Mouse (Mus musculus) urinary bladder, postnatal 36 days (tissue): ENCODE results near the gene Srpk1.

Source experiments
- DNase-seq, 2 experiments: peaks; one replicate each; pipeline ENCODE4 v3.0.0; 2022; ENCODE audit warnings: low spot score in 2 of 2, mixed read lengths in 1 of 2

Gene Srpk1

GRCm38 (mm10) chr17:28615332-28615731 lies 7.2 kb downstream of the Srpk1 start:
- DNase-seq: no peak

GRCm38 (mm10) chr17:28613096-28613495 lies 9.4 kb downstream of the Srpk1 start:
- no peak for DNase-seq

- no peak for DNase-seq
These were observed 9.9 kb downstream of the Srpk1 start for GRCm38 (mm10) chr17:28612603-28613002.

GRCm38 (mm10) chr17:28609543-28609942 lies 13.0 kb downstream of the Srpk1 start:
- DNase-seq: no peak

GRCm38 (mm10) chr17:28601557-28602250 lies 20.8 kb downstream of the Srpk1 start:
- no peak for DNase-seq

DNA sequence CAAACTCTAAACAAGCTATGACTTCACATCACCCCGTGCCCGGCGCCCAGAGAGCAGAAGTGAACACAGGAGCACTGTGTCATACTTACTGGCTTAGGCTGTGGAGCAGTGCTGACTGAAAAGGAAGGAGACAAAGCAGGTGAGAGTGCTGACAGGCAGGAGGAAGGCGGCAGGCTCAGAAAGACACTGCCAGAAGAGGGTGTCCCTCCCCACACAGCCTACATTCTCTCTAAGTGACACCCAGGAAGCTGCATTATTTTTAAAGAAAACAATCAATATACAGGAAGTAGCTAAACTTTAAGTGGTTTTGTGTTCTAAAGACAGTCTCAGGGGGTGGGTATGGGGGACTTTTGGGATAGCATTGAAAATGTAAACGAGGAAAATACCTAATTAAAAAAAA lies 21.7 kb downstream of the Srpk1 start:
- DNase-seq: no peak

DNA sequence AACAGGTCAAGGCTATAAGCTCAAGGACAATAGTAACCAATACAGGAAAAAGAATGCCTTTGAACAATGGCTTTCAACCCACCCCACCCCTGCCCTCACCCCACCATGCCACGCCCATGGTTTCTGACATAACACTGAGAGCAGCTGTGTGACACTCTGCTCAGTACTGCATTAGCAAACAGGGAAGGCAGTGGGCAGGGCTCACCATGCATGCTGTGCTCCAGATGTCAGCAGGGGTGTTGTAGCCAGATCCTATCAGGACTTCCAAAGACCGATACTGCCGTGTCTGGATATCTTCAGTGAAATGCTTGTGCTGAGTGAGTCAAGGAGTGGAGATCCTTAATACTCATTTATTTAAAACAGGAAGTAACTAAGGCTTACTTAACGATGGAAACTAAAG lies 28.5 kb downstream of the Srpk1 start:
- no peak for DNase-seq

- peak; percentile 43 to 56 for DNase-seq
These were observed 29.5 kb downstream of the Srpk1 start for GRCm38 (mm10) chr17:28592998-28593397.

GRCm38 (mm10) chr17:28591476-28591875 lies 31.0 kb downstream of the Srpk1 start:
- DNase-seq: no peak

GRCm38 (mm10) chr17:28590596-28590995 lies 31.9 kb downstream of the Srpk1 start:
- no peak for DNase-seq

DNA sequence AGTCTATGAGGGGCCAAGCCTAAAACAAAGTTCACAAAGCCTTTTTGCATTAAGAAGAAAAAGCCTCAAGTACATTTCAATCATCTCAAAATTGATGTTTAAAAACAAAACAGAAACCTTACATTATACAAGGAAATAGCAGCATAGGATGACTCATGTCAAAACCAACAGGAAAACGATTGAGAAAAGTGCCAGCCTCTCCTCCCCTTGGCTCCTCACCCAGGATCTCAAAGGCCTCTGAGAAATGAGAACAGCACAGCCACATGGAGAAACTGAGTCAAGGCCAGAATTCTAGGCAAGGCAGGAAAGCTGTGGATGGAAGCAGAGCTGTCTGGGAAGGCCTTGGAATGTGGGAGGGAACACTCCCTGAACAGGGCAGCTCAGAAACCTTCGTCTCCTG lies 33.9 kb downstream of the Srpk1 start:
- DNase-seq: no peak

GRCm38 (mm10) chr17:28586509-28586908 lies 36.0 kb downstream of the Srpk1 start:
- no peak for DNase-seq

DNA sequence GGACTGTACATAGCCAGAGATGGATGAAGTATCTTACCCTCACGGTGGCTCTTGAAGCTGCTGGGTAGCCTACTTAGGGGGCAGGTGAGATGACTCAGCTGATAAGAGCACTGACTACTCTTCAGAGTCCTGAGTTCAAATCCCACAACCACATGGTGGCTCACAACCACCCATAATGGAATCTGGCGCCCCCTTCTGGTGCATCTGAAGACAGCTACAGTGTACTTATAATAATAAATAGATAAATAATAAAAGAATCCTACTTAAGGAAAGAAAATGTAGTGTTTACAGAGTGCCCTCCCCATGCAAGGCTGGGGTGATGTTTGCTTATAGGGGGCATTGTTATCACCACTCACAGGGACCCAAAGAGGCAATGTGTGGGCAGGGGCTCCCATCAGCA lies 41.5 kb downstream of the Srpk1 start:
- no peak for DNase-seq

GRCm38 (mm10) chr17:28580396-28580795 lies 42.1 kb downstream of the Srpk1 start:
- DNase-seq: peak; percentile 44 to 49

- DNase-seq: no peak
These were observed 47.0 kb downstream of the Srpk1 start, which contains the start of gene Lhfpl5 for GRCm38 (mm10) chr17:28575244-28576125. Lhfpl5 (plus strand) TSS chr17:28575641.

DNA sequence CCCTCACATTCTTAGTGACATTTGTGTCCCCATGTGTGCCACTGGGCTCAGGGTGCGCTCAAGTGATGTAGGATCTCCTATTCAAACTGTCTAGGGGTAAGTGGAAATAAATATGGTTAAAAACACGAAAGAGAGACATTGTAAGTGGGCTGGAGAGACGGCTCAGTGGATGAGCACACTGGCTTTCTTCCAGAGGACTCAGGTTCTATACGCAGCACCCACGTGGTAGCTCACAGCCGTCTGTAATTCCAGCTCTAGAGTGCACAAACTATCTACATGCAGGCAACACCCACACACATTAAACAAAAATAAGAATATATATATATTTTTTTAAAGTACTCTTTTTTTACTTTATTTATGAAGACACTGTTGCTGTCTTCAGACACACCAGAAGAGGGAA lies 49.6 kb downstream of the Srpk1 start:
- DNase-seq: no peak

DNA sequence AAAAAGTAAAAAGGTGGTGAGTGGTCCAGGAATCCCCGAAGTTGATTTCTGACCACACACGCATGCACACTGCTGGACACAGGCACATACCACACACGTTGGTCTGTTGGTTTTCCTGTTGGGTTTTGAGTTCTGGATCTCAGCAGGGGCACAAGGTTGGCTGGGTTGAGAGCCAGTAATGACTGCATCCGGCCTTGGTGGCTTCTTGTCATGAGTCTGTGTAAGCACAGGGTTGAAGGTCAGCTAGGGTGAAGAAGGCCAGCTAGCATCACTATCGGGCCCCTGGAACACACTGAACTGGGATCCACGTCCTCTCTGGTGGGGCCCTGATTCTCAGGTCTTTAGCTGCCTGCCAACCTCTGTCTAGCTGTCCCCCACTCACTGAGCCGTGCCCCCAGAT lies 50.0 kb downstream of the Srpk1 start:
- no peak for DNase-seq

DNA sequence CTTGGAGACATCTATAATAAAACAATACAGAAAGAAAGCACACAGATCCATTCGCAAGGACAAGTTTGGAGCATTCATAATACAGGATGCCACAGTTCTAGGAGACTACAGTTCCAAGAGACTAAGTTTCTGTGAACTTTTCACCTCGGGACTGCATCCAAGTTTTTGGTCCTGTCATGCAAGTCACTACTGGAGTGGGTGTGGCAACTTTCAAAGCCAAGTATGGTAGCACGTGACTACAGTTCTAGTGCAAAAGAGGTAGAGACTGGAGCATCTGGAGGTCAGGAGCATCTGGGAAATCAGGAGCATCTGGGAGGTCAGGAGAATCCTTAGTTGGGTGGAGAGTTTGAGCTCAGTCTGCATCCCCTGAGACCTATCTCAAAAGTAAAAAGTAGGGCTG lies 50.6 kb downstream of the Srpk1 start:
- DNase-seq: no peak

GRCm38 (mm10) chr17:28567541-28567940 lies 55.0 kb downstream of the Srpk1 start:
- DNase-seq: no peak

DNA sequence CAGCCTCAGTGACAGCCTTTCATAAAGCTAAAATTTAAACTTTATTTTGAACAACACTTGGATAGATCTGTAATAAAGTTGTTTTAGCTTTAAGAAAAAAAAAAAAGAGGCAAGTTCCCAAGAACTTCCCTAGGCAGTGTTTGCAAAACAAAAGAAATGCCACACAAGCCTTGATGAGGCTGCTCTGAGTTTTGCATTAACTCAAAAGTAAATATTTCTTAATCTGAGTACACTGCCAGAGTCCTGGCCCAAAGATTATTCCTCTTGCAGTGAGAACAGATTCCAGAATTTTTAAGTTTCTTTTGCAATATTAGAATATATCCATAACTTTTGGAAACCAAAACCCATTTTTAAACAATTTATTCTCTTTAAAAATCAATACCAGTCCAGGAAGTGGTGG lies 57.3 kb downstream of the Srpk1 start:
- DNase-seq: no peak

- DNase-seq: no peak
These were observed 60.9 kb downstream of the Srpk1 start for GRCm38 (mm10) chr17:28561613-28562012.

GRCm38 (mm10) chr17:28560598-28560997 lies 61.9 kb downstream of the Srpk1 start, which contains the start of gene Clps:
Clps (minus strand) TSS chr17:28560766.
- DNase-seq: no peak

- no peak for DNase-seq
These were observed 64.7 kb downstream of the Srpk1 start for GRCm38 (mm10) chr17:28557772-28558171.
